In the genomic region with DNA sequence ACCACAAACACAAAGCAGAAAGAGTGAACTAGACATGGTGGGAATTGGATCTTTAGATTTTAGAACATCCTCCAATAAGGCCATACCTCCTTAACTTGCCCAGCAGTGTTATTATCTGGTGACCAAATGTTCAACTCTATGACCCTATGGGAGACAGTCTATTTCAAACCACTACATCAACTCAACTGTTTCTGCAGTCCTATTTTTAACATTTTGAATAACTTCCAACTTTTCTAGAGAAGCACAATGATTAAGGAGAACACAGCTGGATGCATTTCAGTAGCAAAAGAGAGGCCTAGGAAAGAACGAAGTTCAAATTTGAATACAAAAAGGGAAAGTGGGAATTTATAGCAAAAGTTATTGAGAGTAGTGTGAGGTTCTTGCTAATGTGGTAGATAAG, we compare ENCODE assay signal across 18 mouse cellular contexts.
A peak's percentile ranks its signal among the peaks of the same experiment; 100 is the strongest.
DNase-seq lines count a peak whose midpoint lies in the region; ATAC-seq and TF ChIP-seq lines count a peak whose summit lies in the region.
"Had no signal": no experiment of that assay in that cellular context is flagged by ENCODE, and none has a peak within 500 bp of the region (broad histone marks: within the 10 kb centered on the region; RNA-seq: fewer than 3 reads in every experiment).

No protein-coding gene starts in this region.

- intact Hi-C loops in gastrocnemius, adult 2 months (cut with DNase I): no loop called here
- intact Hi-C loops in heart, postnatal 25 days (cut with DNase I): no loop called here

- 50% methylated on average over 1 of the region's 1 CpGs for WGBS in heart, embryonic 14.5 days
- 58% methylated on average over 1 of the region's 1 CpGs for WGBS in lung, embryonic 14.5 days
- 55% methylated on average over 1 of the region's 1 CpGs for WGBS in lung, adult 2 months

- H3K27me3 ChIP-seq in heart, embryonic 14.5 days (ENCODE audit: control insufficient read depth, insufficient read depth, low read length): no peaks in the 10 kb centered on the region
- H3K27me3 ChIP-seq in lung, embryonic 14.5 days (ENCODE audit: insufficient read depth, low read length): no peaks in the 10 kb centered on the region
- H3K27me3 ChIP-seq: forebrain, embryonic 13.5 days; intestine, embryonic 15.5 days had no signal

- H3K4me2 ChIP-seq in heart, embryonic 14.5 days (ENCODE audit: low read length): 0 out of 2 replicates have a peak overlapping the region, but pooled peaks have one; percentile 1
- no peak overlapping the region for H3K4me2 ChIP-seq in lung, embryonic 14.5 days
- H3K4me2 ChIP-seq: forebrain, embryonic 13.5 days; hindbrain, embryonic 14.5 days; intestine, embryonic 15.5 days had no signal

- no peak for DNase-seq in gastrocnemius, adult 2 months
- no peak for DNase-seq in gastrocnemius, postnatal 4 days (ENCODE audit: low spot score in 2 of 2)
- DNase-seq in heart, postnatal 25 days (ENCODE audit: low spot score): no peak
- peak; percentile 21 for DNase-seq in lung, embryonic 14.5 days
- no peak for DNase-seq in lung, adult 2 months
- no peak for DNase-seq in thymus, postnatal 25 days
- DNase-seq: adrenal gland, postnatal 36 days; cerebellum, adult 2 months; cerebellum, postnatal 10 days; forebrain, postnatal 0 days; gastrocnemius, postnatal 25 days; kidney, adult 18-20 months had no signal

- H3K9ac ChIP-seq in heart, embryonic 14.5 days (ENCODE audit: low read length): no peak overlapping the region
- H3K9ac ChIP-seq in lung, embryonic 14.5 days: no peak overlapping the region
- H3K9ac ChIP-seq: forebrain, embryonic 13.5 days; forebrain, postnatal 0 days; hindbrain, embryonic 14.5 days; intestine, embryonic 15.5 days had no signal

- TF ChIP-seq CTCF in gastrocnemius, adult 2 months (IDR thresholded peaks at IDR 0.05): no peak
- TF ChIP-seq CTCF in lung, embryonic 14.5 days (IDR thresholded peaks at IDR 0.05; ENCODE audit: low read depth): no peak
- TF ChIP-seq CTCF in lung, adult 2 months (IDR thresholded peaks at IDR 0.05; ENCODE audit: insufficient read depth, low read length): no peak

- H3K4me1 ChIP-seq in heart, embryonic 14.5 days (ENCODE audit: control insufficient read depth in 2 of 2, insufficient read depth in 2 of 2, low read length in 2 of 2): peaks cover 0 to 18% of the 10 kb centered on the region in 2 experiments; a peak in 2 of 4 replicates
- H3K4me1 ChIP-seq in lung, embryonic 14.5 days (ENCODE audit: insufficient read depth): no peaks in the 10 kb centered on the region
- no peaks in the 10 kb centered on the region for H3K4me1 ChIP-seq in lung, adult 2 months (ENCODE audit: control insufficient read depth, insufficient read depth, low read length)
- H3K4me1 ChIP-seq: hindbrain, embryonic 10.5 days; intestine, embryonic 15.5 days had no signal

- no peaks in the 10 kb centered on the region for H3K36me3 ChIP-seq in heart, embryonic 14.5 days (ENCODE audit: control insufficient read depth, insufficient read depth, low read length)
- H3K36me3 ChIP-seq in lung, embryonic 14.5 days (ENCODE audit: insufficient read depth): no peaks in the 10 kb centered on the region
- H3K36me3 ChIP-seq: embryonic facial prominence, embryonic 10.5 days; intestine, embryonic 15.5 days had no signal

- no peak for ATAC-seq in heart, embryonic 14.5 days (ENCODE audit: insufficient number of reproducible peaks, insufficient read depth, low FRiP score, low read depth)
- no peak for ATAC-seq in lung, embryonic 14.5 days (ENCODE audit: insufficient read depth)
- ATAC-seq: forebrain, embryonic 13.5 days; forebrain, postnatal 0 days; intestine, embryonic 15.5 days had no signal

- H3K4me3 ChIP-seq in gastrocnemius, adult 2 months: no peak overlapping the region
- no peak overlapping the region for H3K4me3 ChIP-seq in heart, embryonic 14.5 days (ENCODE audit: control insufficient read depth in 1 of 2, insufficient read depth in 1 of 2, low read depth in 1 of 2, low read length in 2 of 2)
- H3K4me3 ChIP-seq in lung, embryonic 14.5 days (ENCODE audit: low read depth, low read length): no peak overlapping the region
- no peak overlapping the region for H3K4me3 ChIP-seq in lung, adult 2 months (replicated peaks; ENCODE audit: extremely low read depth, low read depth, low read length)
- H3K4me3 ChIP-seq: embryonic facial prominence, embryonic 10.5 days; forebrain, embryonic 13.5 days; hindbrain, embryonic 10.5 days; intestine, embryonic 15.5 days had no signal

- no peak for TF ChIP-seq POLR2A in lung, adult 2 months (IDR thresholded peaks at IDR 0.05; ENCODE audit: borderline replicate concordance, extremely low read depth, low read depth, low read length)

- H3K27ac ChIP-seq in gastrocnemius, adult 2 months: peak overlapping the region; percentile 28; the same call in 1 of the 2 replicates
- peak overlapping the region in 1 of 2 experiments; percentile 36; a peak in 2 of 4 replicates for H3K27ac ChIP-seq in heart, embryonic 14.5 days (replicated peaks in 1 of 2; ENCODE audit: control insufficient read depth in 1 of 2, insufficient read depth in 1 of 2, low read depth in 2 of 2, low read length in 2 of 2)
- H3K27ac ChIP-seq in lung, embryonic 14.5 days (ENCODE audit: low read depth): no peak overlapping the region
- H3K27ac ChIP-seq: embryonic facial prominence, embryonic 10.5 days; forebrain, embryonic 13.5 days; hindbrain, embryonic 10.5 days; hindbrain, embryonic 14.5 days; intestine, embryonic 15.5 days had no signal

- H3K9me3 ChIP-seq in heart, embryonic 14.5 days (ENCODE audit: control insufficient read depth, low read length): 0 out of 2 replicates have a peak, but pooled peaks cover 3% of the 10 kb centered on the region
- H3K9me3 ChIP-seq in lung, embryonic 14.5 days (ENCODE audit: low read depth, low read length): no peaks in the 10 kb centered on the region
- H3K9me3 ChIP-seq: intestine, embryonic 15.5 days had no signal
